Mouse (Mus musculus) embryonic fibroblast, embryonic 13.5 days (primary cell): ENCODE data around the gene Pdzd11.

Source experiments
- CTCF ChIP-seq: IDR thresholded peaks from 2 replicates; pipeline ENCODE4 v1.5.1; 2011; ENCODE audit warnings: mild to moderate bottlenecking, control low read depth, low read length, moderate library complexity, borderline replicate concordance; ENCODE audit not compliant: insufficient read depth
- POLR2A ChIP-seq: IDR thresholded peaks from 2 replicates; pipeline ENCODE4 v1.6.1; 2011; ENCODE audit warnings: low read depth, mild to moderate bottlenecking, control low read depth, low read length, moderate library complexity

DNA sequence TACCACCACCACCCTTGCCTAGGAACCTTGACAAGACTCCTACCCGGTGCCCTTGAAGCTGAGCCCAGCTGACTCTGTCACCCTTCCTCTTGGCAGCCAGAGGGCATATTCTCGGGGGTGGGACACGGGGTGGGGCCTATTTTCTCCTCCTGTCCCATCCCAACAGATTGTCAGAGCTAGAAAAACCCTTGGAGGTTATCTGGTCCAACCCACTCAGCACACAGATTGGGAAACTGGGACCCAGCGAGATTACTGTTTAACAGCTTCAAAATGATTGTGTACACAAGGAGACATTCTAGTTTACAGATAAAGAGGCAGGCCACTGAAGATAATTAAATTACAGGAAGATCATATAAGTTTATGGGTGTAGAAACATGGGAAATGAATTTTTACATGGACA lies 31.6 kb downstream of the Pdzd11 start, which contains the start of gene P2ry4:
- TF ChIP-seq POLR2A (no peak), CTCF (no peak)
